Mouse (Mus musculus) limb, embryonic 15.5 days (tissue): ENCODE results near the gene Tpst2. TPM values are rescaled to one million over a fixed set of nuclear protein-coding genes. Genes with fewer than 3 reads are reported as not detected.

Experiments
- ATAC-seq: fragments of 200-750 bp; cut with Nextera tagmentation; 2 replicates; pipeline ENCODE4 v1.8.0; 2017; ENCODE audit warnings: low read depth, moderate TSS enrichment; ENCODE audit not compliant: insufficient number of reproducible peaks, low FRiP score, low TSS enrichment
- H3K27ac ChIP-seq: fragments of 300-500 bp; sonication (generic); 2 replicates; pipeline ENCODE4 v1.5.1; 2015; ENCODE audit warnings: moderate library complexity, mild to moderate bottlenecking, inconsistent platforms
- H3K27me3 ChIP-seq: fragments of 300-500 bp; sonication (generic); 2 replicates; pipeline ENCODE4 v1.6.1; 2015; ENCODE audit warnings: inconsistent platforms
- H3K36me3 ChIP-seq: fragments of 300-500 bp; sonication (generic); 2 replicates; pipeline ENCODE4 v1.6.1; 2015; ENCODE audit warnings: inconsistent platforms
- H3K4me1 ChIP-seq: fragments of 300-500 bp; sonication (generic); 2 replicates; pipeline ENCODE4 v1.6.1; 2015; ENCODE audit warnings: inconsistent platforms
- H3K4me2 ChIP-seq: fragments of 300-500 bp; sonication (generic); 2 replicates; pipeline ENCODE4 v1.6.1; 2015; ENCODE audit warnings: mild to moderate bottlenecking, inconsistent platforms
- H3K4me3 ChIP-seq: fragments of 300-500 bp; sonication (generic); 2 replicates; pipeline ENCODE4 v1.5.1; 2015; ENCODE audit warnings: mild to moderate bottlenecking, inconsistent platforms
- H3K9ac ChIP-seq: fragments of 300-500 bp; sonication (generic); 2 replicates; pipeline ENCODE4 v1.6.1; 2015; ENCODE audit warnings: inconsistent platforms
- H3K9me3 ChIP-seq: fragments of 300-500 bp; sonication (generic); 2 replicates; pipeline ENCODE4 v1.6.1; 2016; ENCODE audit warnings: inconsistent platforms
- WGBS: fragments of 180-500 bp; shearing (Covaris S2); methylation state at CpG from one replicate; pipeline ENCODE4 v1.1.7; 2015; 5-methylcytosine and 5-hydroxymethylcytosine counted together
- polyA plus RNA-seq: library from polyadenylated mRNA; unstranded; fragments of >200 nt; fragmentation: Nextera tagmentation; extraction: Ambion mirVana; gene quantifications from 2 replicates; pipeline ENCODE4 v1.2.1, GENCODE M21; 2015

Tpst2 gene
- polyA plus RNA-seq, 1 experiment from 2014 or later, result 51.2 TPM

DNA sequence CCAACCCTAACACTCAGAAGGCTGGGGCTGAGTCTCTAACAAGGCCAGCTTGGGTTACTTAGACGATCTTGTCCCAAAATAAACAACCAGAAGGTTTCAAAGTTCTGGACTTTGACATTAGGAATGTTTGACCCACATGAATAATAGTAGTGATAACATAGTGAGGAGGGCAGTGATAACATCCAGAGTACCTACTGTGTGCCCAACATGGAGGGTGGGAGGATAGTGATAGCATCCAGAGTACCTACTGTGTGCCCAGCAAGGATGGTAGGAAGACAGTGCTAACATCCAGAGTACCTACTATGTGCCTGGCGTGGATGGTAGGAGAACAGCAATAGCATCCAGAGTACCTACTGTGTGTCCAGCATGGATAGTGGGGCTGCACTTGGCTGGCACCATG is 17.3 kb downstream of the Tpst2 start:
- no peak overlapping the region for H3K4me2 ChIP-seq
- H3K36me3 ChIP-seq, result no peaks in the 10 kb centered on the region
- H3K27ac ChIP-seq, result no peak overlapping the region
- 75% methylated on average over 2 of the region's 2 CpGs for WGBS
- peaks cover 52% of the 10 kb centered on the region for H3K4me1 ChIP-seq
- no peak overlapping the region for H3K4me3 ChIP-seq
- no peaks in the 10 kb centered on the region for H3K27me3 ChIP-seq
- H3K9ac ChIP-seq, result no peak overlapping the region
- ATAC-seq, result no peak
- no peaks in the 10 kb centered on the region for H3K9me3 ChIP-seq

DNA sequence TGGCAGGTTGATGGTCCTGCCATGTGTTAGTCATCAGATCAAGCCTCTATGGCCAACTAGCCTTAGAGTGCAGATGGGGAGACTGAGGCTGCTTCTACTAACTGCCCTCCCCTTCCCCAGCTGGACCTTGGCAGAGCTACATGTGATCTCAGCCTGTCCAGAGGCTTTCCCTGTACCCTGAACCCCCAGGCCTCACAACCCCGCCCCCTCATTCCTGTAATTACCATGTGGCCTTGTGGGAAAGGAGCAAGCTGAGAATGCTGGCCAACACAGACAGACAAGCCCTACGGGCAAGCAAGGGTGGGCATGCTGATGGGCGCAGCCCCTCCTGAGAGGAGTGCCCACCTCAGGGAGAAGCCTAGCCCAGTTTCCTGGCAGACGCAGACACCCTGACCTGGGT is 18.2 kb downstream of the Tpst2 start:
- 60% methylated on average over 4 of the region's 4 CpGs for WGBS

DNA sequence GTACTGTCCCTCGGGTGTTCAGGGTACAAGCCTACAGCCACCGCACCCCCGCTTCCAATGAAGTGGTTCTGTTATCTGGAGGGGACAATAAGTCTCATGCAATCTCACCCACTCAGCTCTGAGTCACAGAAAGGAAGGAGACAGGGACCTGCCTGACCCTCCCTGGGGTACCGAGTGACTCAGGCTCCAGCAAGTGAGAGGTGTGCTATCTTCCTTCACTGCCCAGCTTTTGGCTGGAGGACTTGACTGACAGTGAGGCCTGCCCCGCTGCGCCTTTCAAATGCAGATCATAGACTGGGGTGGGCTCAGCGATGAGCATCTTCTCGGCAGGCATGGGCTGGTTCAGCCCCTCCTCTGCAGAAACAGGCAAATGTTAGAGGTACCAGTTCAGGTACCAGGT is 18.7 kb downstream of the Tpst2 start:
- WGBS, result 51% methylated on average over 8 of the region's 8 CpGs
- H3K4me1 ChIP-seq, result peaks cover 40% of the 10 kb centered on the region
- no peak overlapping the region for H3K4me3 ChIP-seq
- no peak for ATAC-seq
- H3K27me3 ChIP-seq, result no peaks in the 10 kb centered on the region
- H3K4me2 ChIP-seq, result no peak overlapping the region
- no peaks in the 10 kb centered on the region for H3K36me3 ChIP-seq
- no peak overlapping the region for H3K27ac ChIP-seq
- no peak overlapping the region for H3K9ac ChIP-seq
- H3K9me3 ChIP-seq, result no peaks in the 10 kb centered on the region

More for the DNA sequence above, 18.2 kb downstream of the Tpst2 start:
- no peaks in the 10 kb centered on the region for H3K9me3 ChIP-seq
- no peak overlapping the region for H3K4me2 ChIP-seq
- no peak overlapping the region for H3K27ac ChIP-seq
- no peak overlapping the region for H3K9ac ChIP-seq
- H3K27me3 ChIP-seq, result no peaks in the 10 kb centered on the region
- H3K4me3 ChIP-seq, result no peak overlapping the region
- ATAC-seq, result no peak
- H3K4me1 ChIP-seq, result peaks cover 44% of the 10 kb centered on the region
- no peaks in the 10 kb centered on the region for H3K36me3 ChIP-seq

DNA sequence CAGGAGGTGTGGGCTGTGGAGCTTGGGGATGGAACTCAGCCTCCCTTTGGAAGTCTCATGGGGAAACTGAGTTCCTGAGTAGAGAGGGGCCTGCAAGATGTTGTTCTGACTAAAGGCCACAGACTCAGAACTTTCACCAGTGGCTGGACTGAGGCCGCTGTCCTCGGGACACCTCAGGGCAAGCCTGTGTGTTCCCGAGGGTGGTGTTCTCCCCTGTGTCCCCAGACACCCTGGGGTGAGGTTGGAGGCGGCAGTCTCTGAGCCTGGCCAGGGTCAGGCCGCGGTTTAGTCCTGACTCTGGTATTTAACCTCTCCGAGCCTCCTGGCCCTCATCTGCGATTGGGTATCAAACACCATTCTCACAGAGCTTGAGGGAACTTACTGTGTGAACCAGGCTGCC is 19.1 kb downstream of the Tpst2 start:
- peaks cover 36% of the 10 kb centered on the region for H3K4me1 ChIP-seq
- no peaks in the 10 kb centered on the region for H3K9me3 ChIP-seq

DNA sequence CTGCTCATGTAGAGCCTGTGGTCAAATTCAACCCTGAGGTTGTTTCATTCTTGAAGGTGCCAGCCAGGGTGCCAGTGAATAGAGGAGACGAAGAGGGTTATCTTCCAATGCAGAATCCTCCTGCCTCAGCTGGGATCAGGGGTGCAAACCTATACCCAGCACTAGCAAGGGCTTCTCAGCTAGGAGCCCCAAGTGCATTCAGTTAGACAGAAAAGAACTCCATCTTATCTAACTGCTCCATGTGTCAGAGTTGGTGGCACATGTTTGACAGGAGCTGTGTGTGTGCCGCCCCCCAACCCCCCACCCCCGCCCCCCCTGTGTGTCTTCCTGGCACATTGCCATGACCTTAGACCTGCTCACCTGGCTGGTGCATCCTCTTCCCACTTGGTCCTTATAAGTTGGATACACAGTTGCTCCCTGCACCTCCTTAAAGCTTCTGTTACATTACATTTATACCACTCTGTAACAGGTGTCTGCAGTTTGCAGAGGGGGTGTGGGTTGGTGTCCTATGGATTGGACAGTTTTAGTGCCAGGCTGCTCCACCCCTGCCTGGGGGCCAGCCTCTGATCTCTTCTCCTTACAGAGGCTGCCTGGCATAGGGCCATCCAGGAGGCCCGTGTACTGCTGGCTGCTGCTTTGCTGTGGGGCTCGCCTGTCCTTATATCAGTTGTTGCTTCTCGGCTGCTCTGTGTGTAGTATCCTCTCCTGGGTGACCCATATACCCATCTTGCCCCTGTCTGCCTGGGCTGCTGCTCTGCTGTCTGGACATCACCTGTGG is 20.1 kb downstream of the Tpst2 start:
- WGBS, result 65% methylated on average over 6 of the region's 6 CpGs
- Histone ChIP-seq H3K4me1 (peaks cover 26% of the 10 kb centered on the region), H3K27me3 (no peaks in the 10 kb centered on the region), H3K9ac (no peak overlapping the region), H3K27ac (peak overlapping the region; percentile 60; the same call in 1 of the 2 replicates), H3K36me3 (no peaks in the 10 kb centered on the region), H3K9me3 (no peaks in the 10 kb centered on the region), H3K4me3 (no peak overlapping the region), H3K4me2 (no peak overlapping the region)
- ATAC-seq, result no peak

More for the DNA sequence above, 19.1 kb downstream of the Tpst2 start:
- Histone ChIP-seq H3K36me3 (no peaks in the 10 kb centered on the region), H3K27ac (no peak overlapping the region), H3K4me2 (no peak overlapping the region), H3K9ac (no peak overlapping the region), H3K27me3 (no peaks in the 10 kb centered on the region), H3K4me3 (no peak overlapping the region)
- 69% methylated on average over 8 of the region's 8 CpGs for WGBS
- ATAC-seq, result no peak

DNA sequence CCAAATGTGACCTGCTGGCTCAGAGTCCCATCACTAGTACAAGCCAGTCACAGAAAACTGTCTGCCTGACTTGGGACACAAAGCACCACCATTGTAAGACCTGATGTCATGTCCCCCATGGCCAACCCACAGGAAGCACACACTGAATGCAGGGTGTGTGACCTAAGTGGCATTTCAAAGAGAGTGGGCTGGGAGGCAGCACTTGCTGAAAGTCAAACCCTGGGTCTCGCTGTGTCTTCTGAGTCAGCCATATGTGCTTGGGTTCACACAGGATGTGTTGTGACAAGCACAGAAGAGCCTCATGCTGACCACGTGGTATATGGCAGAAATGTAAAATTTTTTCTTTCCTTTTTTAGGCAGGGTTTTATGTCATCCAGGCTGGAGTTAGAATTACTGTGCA is 20.8 kb downstream of the Tpst2 start:
- Histone ChIP-seq H3K9ac (no peak overlapping the region), H3K27me3 (no peaks in the 10 kb centered on the region), H3K4me3 (no peak overlapping the region), H3K9me3 (no peaks in the 10 kb centered on the region), H3K4me1 (peaks cover 22% of the 10 kb centered on the region), H3K27ac (peak overlapping the region; percentile 60; the same call in 1 of the 2 replicates), H3K4me2 (no peak overlapping the region), H3K36me3 (no peaks in the 10 kb centered on the region)
- no peak for ATAC-seq
- 69% methylated on average over 2 of the region's 2 CpGs for WGBS

DNA sequence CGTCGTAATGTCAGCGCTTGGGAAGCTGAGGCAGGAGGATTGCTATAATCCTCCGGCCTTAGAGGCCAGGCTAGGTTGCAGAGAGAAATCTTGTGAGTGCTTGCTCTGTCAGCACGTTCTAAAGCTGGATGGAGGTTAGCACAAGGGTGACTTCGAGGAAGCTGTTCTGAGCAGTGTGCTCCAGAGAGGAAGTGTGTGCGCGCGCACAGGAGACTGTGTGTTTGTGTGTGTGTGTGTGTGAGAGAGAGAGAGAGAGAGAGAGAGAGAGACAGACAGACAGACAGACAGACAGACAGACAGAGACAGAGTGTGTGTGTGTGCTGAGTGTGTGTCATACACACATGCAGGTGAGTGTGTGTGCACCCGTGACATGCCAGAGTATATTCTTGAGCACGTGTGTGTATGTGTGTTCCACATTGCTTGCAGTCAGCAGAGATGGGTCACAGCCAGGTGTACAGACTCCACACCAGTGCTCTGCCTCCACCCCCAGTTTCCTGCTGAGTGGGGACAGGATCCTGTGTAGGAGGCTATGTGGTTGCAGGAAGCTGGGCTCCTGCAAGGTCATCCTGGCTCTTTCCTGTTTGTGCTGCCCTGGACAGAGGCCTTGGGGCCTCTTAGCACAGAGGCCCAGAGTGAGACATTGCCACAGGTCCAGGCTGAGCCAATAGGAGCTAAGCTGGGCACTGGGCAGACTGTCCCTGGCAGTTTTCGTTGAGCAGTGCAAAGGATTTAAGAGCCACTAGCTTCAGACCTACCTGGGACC is 21.9 kb downstream of the Tpst2 start:
- WGBS, result 86% methylated on average over 12 of the region's 12 CpGs
- peaks cover 21% of the 10 kb centered on the region for H3K4me1 ChIP-seq
- no peak overlapping the region for H3K4me2 ChIP-seq
- no peaks in the 10 kb centered on the region for H3K36me3 ChIP-seq
- H3K9ac ChIP-seq, result no peak overlapping the region
- no peaks in the 10 kb centered on the region for H3K9me3 ChIP-seq
- peak; percentile 52; the same call in 1 of the 2 replicates for ATAC-seq
- H3K4me3 ChIP-seq, result no peak overlapping the region
- H3K27ac ChIP-seq, result peak overlapping the region; percentile 33; the same call in 1 of the 2 replicates
- no peaks in the 10 kb centered on the region for H3K27me3 ChIP-seq

DNA sequence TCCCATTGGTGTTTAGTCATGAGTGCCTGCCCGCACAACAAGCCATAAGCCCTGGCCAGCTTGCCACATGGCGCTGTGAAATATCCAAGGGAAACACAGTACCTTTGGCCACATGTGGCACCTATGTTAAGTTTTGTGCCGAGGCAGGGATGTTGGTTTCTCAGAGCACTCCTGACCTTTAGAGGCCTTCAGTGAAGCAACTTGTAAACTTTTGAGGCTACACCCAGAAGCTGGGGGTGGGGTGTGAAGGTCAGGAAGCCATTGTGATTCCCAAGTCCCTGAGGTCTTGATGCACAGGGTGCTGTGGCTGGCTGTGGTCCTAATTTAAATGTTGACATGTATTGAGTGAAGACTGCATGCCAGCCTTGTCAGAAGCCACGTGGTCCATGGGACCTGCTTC is 22.9 kb downstream of the Tpst2 start:
- Histone ChIP-seq H3K4me2 (no peak overlapping the region), H3K27ac (no peak overlapping the region), H3K36me3 (no peaks in the 10 kb centered on the region), H3K4me3 (no peak overlapping the region), H3K4me1 (peaks cover 18% of the 10 kb centered on the region), H3K27me3 (no peaks in the 10 kb centered on the region), H3K9me3 (no peaks in the 10 kb centered on the region), H3K9ac (no peak overlapping the region)
- ATAC-seq, result no peak
- 82% methylated on average over 4 of the region's 4 CpGs for WGBS

DNA sequence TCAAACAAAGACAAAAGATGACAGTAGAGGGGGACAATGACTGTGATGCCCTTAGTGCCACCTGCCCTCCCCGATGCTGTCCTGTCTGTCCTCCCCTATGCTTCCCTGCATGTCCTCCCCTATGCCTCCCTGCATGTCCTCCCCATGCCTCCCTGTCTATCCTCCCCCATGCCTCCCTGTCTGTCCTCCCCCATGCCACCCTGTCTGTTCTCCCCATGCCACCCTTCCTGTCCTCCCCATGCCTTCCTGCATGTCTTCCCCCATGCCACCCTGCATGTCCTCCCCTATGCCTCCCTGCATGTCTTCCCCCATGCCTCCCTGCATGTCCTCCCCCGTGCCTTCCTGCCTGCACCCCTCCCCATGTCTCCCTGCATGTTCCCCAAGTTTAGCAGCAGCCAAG is 23.6 kb downstream of the Tpst2 start:
- H3K4me2 ChIP-seq, result no peak overlapping the region
- H3K4me3 ChIP-seq, result no peak overlapping the region
- H3K9me3 ChIP-seq, result no peaks in the 10 kb centered on the region
- no peaks in the 10 kb centered on the region for H3K36me3 ChIP-seq
- no peak overlapping the region for H3K9ac ChIP-seq
- H3K27me3 ChIP-seq, result no peaks in the 10 kb centered on the region
- no peak for ATAC-seq
- no peak overlapping the region for H3K27ac ChIP-seq
- H3K4me1 ChIP-seq, result peaks cover 11% of the 10 kb centered on the region
- WGBS, result 83% methylated on average over 2 of the region's 2 CpGs

DNA sequence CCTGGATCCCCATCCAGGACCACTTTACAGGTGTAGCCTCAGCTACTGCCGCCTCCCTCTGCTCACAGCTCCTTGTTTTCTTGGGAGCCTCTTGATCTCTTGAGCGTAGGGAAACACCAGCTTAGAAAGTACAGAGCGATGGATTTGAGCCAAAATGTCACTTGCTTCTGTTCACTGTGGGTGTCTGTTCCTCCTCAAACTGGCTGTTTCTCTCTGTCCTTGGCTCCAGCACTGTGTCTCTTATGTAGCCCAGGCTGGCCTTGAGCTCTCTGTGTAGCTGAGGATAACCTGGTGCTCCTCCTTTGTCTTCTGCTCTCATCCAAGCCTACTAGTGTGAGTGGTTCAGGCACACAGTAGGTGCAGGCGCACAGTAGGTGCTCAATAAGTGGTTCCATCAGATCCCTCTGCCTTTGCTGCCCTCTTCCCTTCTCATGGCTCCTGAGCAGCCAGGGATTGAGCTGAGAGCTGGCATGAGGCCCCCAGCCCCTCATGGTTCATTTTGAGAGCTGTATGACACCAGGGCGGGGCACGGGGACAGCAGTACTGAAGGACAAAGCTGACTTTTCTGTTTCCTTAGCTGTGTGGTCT is 24.3 kb downstream of the Tpst2 start:
- no peak for ATAC-seq
- WGBS, result 93% methylated on average over 6 of the region's 6 CpGs
- H3K27ac ChIP-seq, result no peak overlapping the region

DNA sequence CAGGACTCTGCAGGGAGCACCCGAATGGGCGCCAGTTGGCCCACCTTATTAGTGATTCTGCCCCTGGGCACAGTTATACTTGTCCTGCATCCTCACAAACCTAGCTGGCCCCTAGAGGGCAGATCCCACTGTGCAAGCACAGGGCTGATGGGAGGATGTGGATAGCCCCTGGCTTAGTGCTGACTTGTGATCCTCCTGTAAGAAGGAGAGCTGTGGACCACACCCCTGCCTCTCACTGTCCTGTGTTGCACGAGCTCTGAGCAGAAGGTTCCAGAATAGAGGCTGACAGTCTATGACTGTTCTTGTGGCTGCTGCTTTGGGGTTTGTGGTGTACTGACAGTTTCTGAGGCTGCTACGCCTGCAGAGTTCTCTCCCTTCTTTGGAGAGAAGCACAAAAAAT is 25.2 kb downstream of the Tpst2 start:
- peaks cover 9% of the 10 kb centered on the region for H3K36me3 ChIP-seq
- no peak overlapping the region for H3K4me3 ChIP-seq
- H3K27ac ChIP-seq, result no peak overlapping the region
- no peak for ATAC-seq
- no peak overlapping the region for H3K9ac ChIP-seq
- no peaks in the 10 kb centered on the region for H3K27me3 ChIP-seq
- no peak overlapping the region for H3K4me2 ChIP-seq
- H3K9me3 ChIP-seq, result no peaks in the 10 kb centered on the region
- 81% methylated on average over 4 of the region's 4 CpGs for WGBS
- H3K4me1 ChIP-seq, result peaks cover 7% of the 10 kb centered on the region

More for the DNA sequence above, 24.3 kb downstream of the Tpst2 start:
- Histone ChIP-seq H3K9me3 (no peaks in the 10 kb centered on the region), H3K4me3 (no peak overlapping the region), H3K9ac (no peak overlapping the region), H3K27me3 (no peaks in the 10 kb centered on the region), H3K4me2 (no peak overlapping the region), H3K36me3 (peaks cover under 1% of the 10 kb centered on the region; the same call in 1 of the 2 replicates), H3K4me1 (peaks cover 8% of the 10 kb centered on the region)

DNA sequence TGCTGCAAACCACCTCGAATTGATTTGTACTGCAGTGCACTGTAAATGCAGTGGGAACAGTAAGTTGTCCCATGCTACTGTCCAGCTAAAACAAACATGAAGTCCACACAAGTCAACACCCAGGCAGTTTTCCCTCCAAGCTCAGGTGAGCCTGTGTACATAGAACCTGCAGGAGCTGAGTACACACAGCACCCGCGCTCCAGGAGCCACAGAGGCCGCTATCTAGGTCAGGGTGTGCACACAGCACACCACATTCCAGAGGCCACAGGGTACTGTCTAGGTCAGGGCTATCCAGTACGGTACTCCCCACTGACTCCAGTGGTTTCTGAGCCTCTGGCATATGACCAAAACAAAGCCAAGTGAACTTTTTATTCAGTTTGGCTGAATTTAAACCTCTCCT is 25.8 kb downstream of the Tpst2 start:
- Histone ChIP-seq H3K9ac (no peak overlapping the region), H3K27me3 (no peaks in the 10 kb centered on the region)

More for the DNA sequence above, 25.8 kb downstream of the Tpst2 start:
- H3K27ac ChIP-seq, result no peak overlapping the region
- H3K4me3 ChIP-seq, result no peak overlapping the region
- H3K9me3 ChIP-seq, result no peaks in the 10 kb centered on the region
- H3K36me3 ChIP-seq, result peaks cover 9% of the 10 kb centered on the region
- ATAC-seq, result no peak
- no peak overlapping the region for H3K4me2 ChIP-seq
- 90% methylated on average over 5 of the region's 5 CpGs for WGBS
- 0 out of 2 replicates have a peak, but pooled peaks cover 3% of the 10 kb centered on the region for H3K4me1 ChIP-seq
